Mouse (Mus musculus): ENCODE data around the gene Parm1.

DNA sequence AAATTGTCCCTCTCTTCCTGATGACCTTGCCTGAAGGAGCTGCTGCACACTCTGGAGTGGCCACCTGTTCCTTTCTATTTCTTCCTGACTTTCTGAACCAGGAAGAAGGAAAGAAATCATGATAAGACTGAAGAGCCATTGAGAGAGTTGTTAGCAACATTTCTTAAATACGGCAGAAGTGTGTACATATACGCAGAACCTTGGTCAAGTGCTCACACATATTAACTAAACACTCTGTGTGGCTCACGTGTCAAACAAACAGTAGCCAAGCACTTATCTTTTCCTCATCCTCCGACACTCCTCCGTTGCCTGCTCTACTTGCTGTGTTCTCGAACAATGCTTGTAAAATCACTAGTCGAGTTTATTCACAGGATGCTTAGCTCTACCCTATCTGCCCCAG is 90.4 kb downstream of the Parm1 start:
- TF ChIP-seq POLR2A (IDR thresholded peaks at IDR 0.05; ENCODE audit: borderline replicate concordance, insufficient read depth, low read length), result no peak
- TF ChIP-seq CTCF (IDR thresholded peaks at IDR 0.05; ENCODE audit: borderline replicate concordance, insufficient read depth, low read depth, low read length), result no peak
